Mouse (Mus musculus) yolk sac, embryonic 10.5 days (tissue): ENCODE measurements around the gene Gm17428.
"Not testable (repeated sequence)": the region's sequence is repeated elsewhere in the genome, so short reads cannot be mapped to it uniquely, and the experiment has no call there.

Experiments
- DNase-seq: peaks from one replicate; pipeline ENCODE4 v3.0.0-alpha.2; 2017; ENCODE audit warnings: low spot score

The Gm17428 gene

GRCm38 (mm10) chr14:54976633-54977032 is at the start of gene Gm17428:
Gene Gm17428, plus strand, starts transcription at chr14:54976933.
- no peak for DNase-seq

GRCm38 (mm10) chr14:54927296-54927695 is 49.4 kb upstream of the Gm17428 start:
- DNase-seq = no peak

GRCm38 (mm10) chr14:54929801-54930200 is 46.9 kb upstream of the Gm17428 start:
- no peak for DNase-seq

- no peak for DNase-seq
These were observed 46.3 kb upstream of the Gm17428 start for GRCm38 (mm10) chr14:54930431-54930830.

GRCm38 (mm10) chr14:54932645-54933150 is 44.0 kb upstream of the Gm17428 start, which contains the start of gene Il25:
Gene Il25, plus strand, starts transcription at chr14:54932695.
- DNase-seq = no peak

GRCm38 (mm10) chr14:54935904-54936830 is 40.6 kb upstream of the Gm17428 start, which contains the start of gene Cmtm5:
Gene Cmtm5, plus strand, starts transcription at chr14:54936261.
- DNase-seq = no peak

GRCm38 (mm10) chr14:54936831-54937160 is 39.9 kb upstream of the Gm17428 start:
- no peak for DNase-seq

GRCm38 (mm10) chr14:54937361-54938182 is 39.2 kb upstream of the Gm17428 start:
- no peak for DNase-seq

GRCm38 (mm10) chr14:54938431-54939219 is 38.1 kb upstream of the Gm17428 start:
- no peak for DNase-seq

GRCm38 (mm10) chr14:54939434-54940175 is 37.1 kb upstream of the Gm17428 start:
- DNase-seq = peak; percentile 40

- no peak for DNase-seq
These were observed 36.6 kb upstream of the Gm17428 start for GRCm38 (mm10) chr14:54940176-54940530.

- no peak for DNase-seq
These were observed 35.4 kb upstream of the Gm17428 start for GRCm38 (mm10) chr14:54941024-54941978.

GRCm38 (mm10) chr14:54942479-54942878 is 34.3 kb upstream of the Gm17428 start:
- DNase-seq = no peak

GRCm38 (mm10) chr14:54943971-54944370 is 32.8 kb upstream of the Gm17428 start:
- no peak for DNase-seq

GRCm38 (mm10) chr14:54944939-54945338 is 31.8 kb upstream of the Gm17428 start:
- DNase-seq = no peak

GRCm38 (mm10) chr14:54945975-54946704 is 30.6 kb upstream of the Gm17428 start:
- no peak for DNase-seq

GRCm38 (mm10) chr14:54947008-54947407 is 29.7 kb upstream of the Gm17428 start:
- DNase-seq = not testable (repeated sequence)

- DNase-seq = no peak
These were observed 28.0 kb upstream of the Gm17428 start for GRCm38 (mm10) chr14:54948781-54949180.

GRCm38 (mm10) chr14:54950493-54950892 is 26.2 kb upstream of the Gm17428 start:
- no peak for DNase-seq
